Mouse (Mus musculus): Measurements from ENCODE around the gene Atp5d. TPM values are rescaled to one million over a fixed set of nuclear protein-coding genes. Genes with fewer than 3 reads are reported as not detected.

The Atp5d gene
- polyA plus RNA-seq, 1 experiment from 2014 or later: 612 TPM

DNA sequence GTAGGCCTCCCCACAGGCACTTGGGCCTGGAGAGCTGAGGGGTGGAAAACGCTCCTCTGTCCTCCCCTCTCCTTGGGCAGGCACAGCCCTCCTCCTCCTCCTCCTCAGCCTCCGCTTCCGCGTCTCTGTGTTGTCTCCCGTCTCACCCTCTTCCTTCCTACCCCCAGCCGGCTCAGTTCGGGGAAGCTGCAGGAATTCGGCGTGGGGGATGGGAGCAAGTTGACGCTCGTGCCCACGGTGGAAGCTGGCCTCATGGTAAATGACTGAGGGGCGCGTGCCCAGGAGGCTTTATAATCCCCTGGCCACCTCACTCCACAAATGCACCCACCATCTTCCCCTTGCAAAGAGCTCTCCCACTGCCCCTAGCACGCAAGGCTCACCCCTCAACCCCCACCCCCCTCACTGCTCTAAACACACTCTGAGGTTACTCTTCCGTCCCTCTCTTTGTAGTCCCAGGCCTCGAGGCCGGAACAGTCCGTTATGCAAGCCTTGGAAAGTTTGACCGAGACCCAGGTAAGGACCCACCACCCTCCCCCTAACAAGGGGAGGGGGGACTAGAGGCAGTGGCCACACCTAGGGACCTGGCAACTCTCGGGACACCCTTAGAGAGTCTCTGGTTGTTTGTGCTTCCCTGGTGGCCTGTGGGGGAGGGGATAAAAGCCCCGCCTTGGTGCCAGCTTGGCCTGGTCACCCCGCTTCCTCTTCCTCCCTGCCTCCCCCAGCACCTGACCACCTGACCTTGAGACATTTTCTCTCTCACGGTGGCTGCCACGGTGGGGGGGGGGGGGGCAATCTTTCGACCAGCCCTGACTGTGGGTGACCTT, 13.0 kb downstream of the Atp5d start:
- WGBS: under 1% methylated on average over 26 of the region's 26 CpGs
- peak overlapping the region; percentile 97 for H3K9ac ChIP-seq
- peaks cover 60% of the 10 kb centered on the region for H3K36me3 ChIP-seq
- peak overlapping the region; percentile 100 for H3K27ac ChIP-seq
- peak overlapping the region; percentile 89 for H3K4me3 ChIP-seq (replicated peaks)
- H3K9me3 ChIP-seq (replicated peaks): no peaks in the 10 kb centered on the region
- no peak for ATAC-seq (replicated peaks; ENCODE audit: low FRiP score)
- peak overlapping the region; percentile 77 for H3K4me2 ChIP-seq
- H3K27me3 ChIP-seq: no peaks in the 10 kb centered on the region
- peaks cover 67% of the 10 kb centered on the region for H3K4me1 ChIP-seq

DNA sequence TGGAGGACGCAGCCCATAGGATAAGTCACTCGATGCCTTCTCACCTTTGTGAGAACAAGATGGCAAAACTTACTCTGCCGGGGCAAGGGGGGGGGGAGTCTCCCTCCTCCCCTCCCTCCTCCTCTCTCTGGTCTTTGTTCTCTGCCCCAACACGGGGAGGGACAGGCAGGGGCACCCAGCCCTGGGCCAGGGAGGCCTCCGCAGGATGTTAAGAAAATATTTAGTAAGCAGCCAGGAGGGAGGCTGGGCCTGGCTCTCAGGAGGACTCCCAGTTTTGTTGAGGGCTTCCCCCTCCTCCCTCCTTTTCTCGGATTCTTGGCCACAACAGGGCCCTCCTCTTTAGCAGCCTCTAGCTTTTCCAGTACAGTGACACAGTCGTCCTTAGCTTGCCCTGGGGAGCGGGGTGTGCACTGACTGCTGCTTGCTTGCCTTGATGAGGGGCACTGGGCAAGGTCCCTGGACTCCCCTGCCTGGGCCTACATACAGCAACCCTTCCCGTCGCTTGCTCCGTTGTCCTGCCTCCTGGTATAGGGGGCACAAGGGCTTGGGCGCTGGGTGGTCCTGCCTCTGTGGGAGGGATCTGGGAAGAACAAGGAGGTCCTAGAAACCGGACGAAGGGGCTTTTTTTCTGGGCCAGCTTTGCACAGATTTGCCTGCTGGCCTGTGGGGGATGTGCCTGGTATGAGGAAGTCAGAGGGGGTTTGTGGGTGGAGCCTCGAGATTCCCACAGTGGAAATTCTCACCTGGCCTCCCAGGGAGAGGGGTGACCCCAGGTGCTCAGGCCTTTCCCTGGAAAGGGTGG, 13.8 kb downstream of the Atp5d start:
- WGBS: 3% methylated on average over 15 of the region's 15 CpGs
- ATAC-seq (replicated peaks; ENCODE audit: low FRiP score): no peak
- H3K9ac ChIP-seq: peak overlapping the region; percentile 97
- H3K27ac ChIP-seq: peak overlapping the region; percentile 100
- H3K36me3 ChIP-seq: peaks cover 62% of the 10 kb centered on the region
- H3K9me3 ChIP-seq (replicated peaks): no peaks in the 10 kb centered on the region
- peak overlapping the region; percentile 89 for H3K4me3 ChIP-seq (replicated peaks)
- no peaks in the 10 kb centered on the region for H3K27me3 ChIP-seq
- H3K4me2 ChIP-seq: peak overlapping the region; percentile 77
- H3K4me1 ChIP-seq: peaks cover 67% of the 10 kb centered on the region

DNA sequence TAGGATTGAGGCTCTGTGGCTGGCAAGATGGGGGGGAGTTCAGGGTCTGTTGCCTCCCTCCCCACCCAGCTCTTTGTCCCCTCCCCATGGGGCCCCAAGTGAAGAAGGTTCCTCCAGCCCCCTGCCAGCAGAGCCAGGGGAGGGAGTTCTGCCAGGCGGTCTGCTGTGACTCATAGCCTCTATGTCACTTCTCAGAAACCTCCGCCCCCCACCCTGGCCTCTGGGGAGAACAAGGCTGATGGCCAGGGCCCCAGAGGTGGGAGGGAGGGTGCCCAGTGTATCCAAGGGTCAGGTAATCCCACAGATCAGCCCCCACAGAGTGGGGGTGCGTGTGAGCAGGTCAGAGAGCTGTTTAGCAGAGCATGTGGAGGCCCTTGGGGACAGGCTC, 14.4 kb downstream of the Atp5d start:
- ATAC-seq (replicated peaks; ENCODE audit: low FRiP score): no peak
- Histone ChIP-seq H3K4me1 (peaks cover 66% of the 10 kb centered on the region), H3K4me2 (peak overlapping the region; percentile 77), H3K4me3 (replicated peaks) (peak overlapping the region; percentile 89), H3K9ac (peak overlapping the region; percentile 97), H3K27me3 (no peaks in the 10 kb centered on the region), H3K27ac (peak overlapping the region; percentile 100), H3K9me3 (replicated peaks) (no peaks in the 10 kb centered on the region), H3K36me3 (peaks cover 66% of the 10 kb centered on the region)
- 15% methylated on average over 3 of the region's 3 CpGs for WGBS

DNA sequence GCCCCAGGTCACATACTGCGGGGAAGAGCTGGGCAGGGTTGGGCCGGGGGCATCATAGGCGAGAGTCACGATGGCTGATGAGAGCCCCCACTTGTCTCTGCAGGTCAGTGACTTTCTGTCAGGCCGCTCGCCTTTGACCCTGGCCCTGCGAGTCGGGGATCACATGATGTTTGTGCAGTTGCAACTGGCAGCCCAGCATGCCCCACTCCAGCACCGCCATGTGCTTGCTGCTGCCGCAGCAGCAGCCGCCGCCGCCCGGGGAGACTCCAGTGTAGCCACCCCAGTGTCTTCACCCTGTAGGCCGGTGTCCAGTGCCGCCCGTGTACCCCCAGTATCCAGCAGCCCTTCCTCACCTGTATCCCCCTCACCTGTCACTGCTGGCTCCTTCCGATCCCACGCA, 15.3 kb downstream of the Atp5d start:
- ATAC-seq (replicated peaks; ENCODE audit: low FRiP score): no peak
- Histone ChIP-seq H3K9me3 (replicated peaks) (no peaks in the 10 kb centered on the region), H3K9ac (peak overlapping the region; percentile 97), H3K4me2 (peak overlapping the region; percentile 77), H3K27ac (peak overlapping the region; percentile 100), H3K4me1 (peaks cover 72% of the 10 kb centered on the region), H3K4me3 (replicated peaks) (peak overlapping the region; percentile 89), H3K27me3 (no peaks in the 10 kb centered on the region), H3K36me3 (peaks cover 66% of the 10 kb centered on the region)
- 68% methylated on average over 19 of the region's 19 CpGs for WGBS

DNA sequence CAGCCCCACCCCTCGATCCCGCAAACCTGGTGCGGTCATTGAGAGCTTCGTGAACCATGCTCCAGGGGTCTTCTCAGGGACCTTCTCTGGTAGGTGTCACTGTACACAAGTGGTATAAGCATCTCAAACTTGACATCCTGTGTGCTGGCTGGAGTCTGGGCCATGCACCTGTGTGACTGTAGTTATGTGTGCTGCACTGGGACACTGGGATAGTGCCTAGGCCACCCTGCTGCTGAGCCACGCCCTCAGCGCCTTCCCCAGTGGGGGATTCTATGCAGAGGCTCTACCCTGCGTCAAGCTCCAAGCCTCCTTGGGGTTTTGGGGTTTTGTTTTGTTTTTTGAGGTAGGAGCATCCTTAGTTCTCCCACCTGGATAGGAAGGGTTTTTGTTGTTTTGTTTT, 16.0 kb downstream of the Atp5d start:
- H3K9ac ChIP-seq: 0 out of 2 replicates have a peak overlapping the region, but pooled peaks have one; percentile 97
- H3K4me3 ChIP-seq (replicated peaks): no peak overlapping the region; the same call in 1 of the 2 replicates
- H3K27me3 ChIP-seq: no peaks in the 10 kb centered on the region
- peak overlapping the region; percentile 77; the same call in 1 of the 2 replicates for H3K4me2 ChIP-seq
- H3K36me3 ChIP-seq: peaks cover 66% of the 10 kb centered on the region
- no peaks in the 10 kb centered on the region for H3K9me3 ChIP-seq (replicated peaks)
- peak overlapping the region; percentile 100 for H3K27ac ChIP-seq
- peaks cover 79% of the 10 kb centered on the region for H3K4me1 ChIP-seq
- 82% methylated on average over 7 of the region's 7 CpGs for WGBS
- ATAC-seq (replicated peaks; ENCODE audit: low FRiP score): no peak

DNA sequence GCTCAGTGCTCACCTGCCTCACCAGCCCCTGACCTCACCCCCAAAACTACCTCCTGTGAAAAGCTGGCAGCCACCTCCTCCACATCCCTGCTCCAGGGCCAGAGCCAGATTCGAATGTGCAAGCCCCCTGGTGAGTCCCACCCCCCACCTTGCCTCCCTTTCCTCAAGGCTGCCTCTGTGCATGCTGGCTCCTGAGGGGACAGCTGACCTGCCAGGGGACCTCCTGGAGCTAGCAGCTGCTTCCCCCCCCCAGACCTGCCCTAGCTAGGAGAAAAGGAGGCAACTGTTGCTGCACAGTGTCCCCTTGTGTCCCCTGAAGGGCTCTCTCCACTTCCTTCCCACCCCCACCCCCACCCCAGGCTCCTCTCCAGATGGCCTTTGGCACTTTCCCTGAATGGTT, 16.8 kb downstream of the Atp5d start:
- peak overlapping the region; percentile 100 for H3K27ac ChIP-seq
- H3K4me3 ChIP-seq (replicated peaks): peak overlapping the region; percentile 5; the same call in 1 of the 2 replicates
- no peak overlapping the region for H3K4me2 ChIP-seq
- H3K9me3 ChIP-seq (replicated peaks): no peaks in the 10 kb centered on the region
- ATAC-seq (replicated peaks; ENCODE audit: low FRiP score): no peak
- peaks cover 66% of the 10 kb centered on the region for H3K36me3 ChIP-seq
- H3K4me1 ChIP-seq: peaks cover 85% of the 10 kb centered on the region
- no peak overlapping the region for H3K9ac ChIP-seq
- 50% methylated on average over 1 of the region's 1 CpGs for WGBS
- no peaks in the 10 kb centered on the region for H3K27me3 ChIP-seq

DNA sequence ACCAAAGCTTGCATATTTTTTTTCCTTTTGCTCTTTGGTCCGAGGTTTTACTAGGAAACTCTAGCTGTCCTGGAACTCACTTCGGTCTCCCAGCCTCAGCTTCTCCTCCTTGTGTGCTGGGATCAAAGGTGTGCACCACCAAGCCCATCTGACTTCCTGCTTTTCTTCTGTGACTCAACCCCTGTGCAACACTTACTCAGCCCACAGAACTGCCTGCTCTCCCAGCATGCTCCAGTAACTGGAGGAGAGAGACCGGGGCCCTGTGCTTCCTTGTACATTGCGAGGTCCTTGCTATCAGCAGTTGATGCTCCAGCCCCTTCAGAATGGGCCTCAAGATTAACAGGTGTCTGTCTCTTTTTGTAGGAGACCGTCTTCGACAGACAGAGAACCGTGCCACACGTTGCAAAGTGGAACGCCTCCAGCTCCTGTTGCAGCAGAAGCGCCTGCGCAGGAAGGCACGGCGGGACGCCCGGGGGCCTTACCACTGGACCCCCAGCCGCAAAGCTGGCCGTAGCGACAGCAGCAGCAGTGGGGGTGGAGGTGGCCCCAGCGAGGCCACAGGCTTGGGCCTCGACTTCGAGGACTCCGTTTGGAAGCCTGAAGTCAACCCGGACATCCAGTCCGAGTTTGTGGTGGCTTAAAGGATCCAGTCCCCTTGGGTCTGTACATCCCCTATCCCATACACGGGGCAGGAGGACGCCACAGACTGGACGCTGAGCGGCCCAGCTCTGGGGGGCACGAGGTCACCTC, 17.7 kb downstream of the Atp5d start:
- 0 out of 2 replicates have a peak overlapping the region, but pooled peaks have one; percentile 14 for H3K9ac ChIP-seq
- peak overlapping the region; percentile 17; the same call in 1 of the 2 replicates for H3K4me2 ChIP-seq
- H3K27ac ChIP-seq: peak overlapping the region; percentile 100
- no peak overlapping the region for H3K4me3 ChIP-seq (replicated peaks)
- H3K9me3 ChIP-seq (replicated peaks): no peaks in the 10 kb centered on the region
- peaks cover 65% of the 10 kb centered on the region for H3K36me3 ChIP-seq
- H3K27me3 ChIP-seq: no peaks in the 10 kb centered on the region
- 75% methylated on average over 29 of the region's 29 CpGs for WGBS
- H3K4me1 ChIP-seq: peaks cover 94% of the 10 kb centered on the region
- no peak for ATAC-seq (replicated peaks; ENCODE audit: low FRiP score)

DNA sequence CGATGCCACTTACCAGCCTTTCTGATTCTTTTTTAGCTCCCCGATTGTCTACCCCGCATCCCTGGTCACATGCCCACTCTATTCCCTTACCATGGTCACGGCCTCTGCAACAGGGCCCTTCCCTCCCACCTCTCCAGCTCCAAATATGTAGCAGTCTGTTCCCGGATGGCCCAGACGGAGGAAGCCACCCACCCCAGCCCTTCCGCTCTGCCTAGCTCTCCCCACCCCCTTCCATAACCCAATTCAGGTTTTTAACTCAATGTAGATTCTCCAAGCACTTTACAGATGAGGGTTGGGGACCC, 18.3 kb downstream of the Atp5d start:
- 52% methylated on average over 7 of the region's 7 CpGs for WGBS
- 0 out of 2 replicates have a peak overlapping the region, but pooled peaks have one; percentile 14 for H3K9ac ChIP-seq
- H3K4me1 ChIP-seq: peaks cover 96% of the 10 kb centered on the region
- peaks cover 60% of the 10 kb centered on the region for H3K36me3 ChIP-seq
- ATAC-seq (replicated peaks; ENCODE audit: low FRiP score): no peak
- no peaks in the 10 kb centered on the region for H3K9me3 ChIP-seq (replicated peaks)
- H3K4me2 ChIP-seq: peak overlapping the region; percentile 17; the same call in 1 of the 2 replicates
- no peaks in the 10 kb centered on the region for H3K27me3 ChIP-seq
- no peak overlapping the region for H3K4me3 ChIP-seq (replicated peaks)
- peak overlapping the region; percentile 100 for H3K27ac ChIP-seq

DNA sequence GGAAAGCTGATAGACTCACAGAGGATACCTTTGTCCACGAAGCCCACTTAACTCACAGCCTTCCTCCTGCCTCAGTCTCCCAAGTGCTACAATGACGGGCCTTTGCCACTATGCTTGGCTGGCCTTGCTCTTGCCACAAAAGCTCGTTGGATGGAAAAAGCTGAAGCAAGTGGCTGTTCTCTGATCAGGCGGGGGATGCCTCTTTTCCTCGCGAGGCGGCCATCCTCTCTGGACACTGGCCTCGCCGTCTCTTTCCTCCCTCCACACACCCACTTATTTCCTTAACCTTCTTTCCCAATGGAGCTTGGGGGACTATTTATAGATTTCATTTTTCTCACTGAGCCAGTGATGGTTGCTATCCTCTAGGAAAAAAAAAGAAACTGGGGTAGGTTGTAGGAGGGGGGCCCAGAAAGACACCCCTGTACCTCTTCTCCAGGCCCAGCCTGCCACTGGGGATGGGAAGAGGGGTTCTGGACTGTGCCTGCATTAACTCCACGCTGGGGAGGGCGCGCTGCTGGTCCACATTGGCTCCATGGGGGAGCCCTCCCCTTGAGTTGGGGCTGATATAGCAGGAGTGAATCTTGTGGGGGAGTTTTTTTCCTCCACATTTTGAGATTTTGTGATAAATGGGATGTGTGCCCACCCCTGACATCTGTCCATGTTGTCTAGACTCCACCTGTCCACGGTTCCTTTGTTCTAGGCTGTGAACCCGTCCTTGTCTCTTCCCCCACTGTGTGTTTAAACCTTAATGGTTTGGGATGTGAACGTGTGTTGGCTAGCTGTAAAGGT, 18.9 kb downstream of the Atp5d start:
- H3K4me2 ChIP-seq: peak overlapping the region; percentile 15; the same call in 1 of the 2 replicates
- H3K4me3 ChIP-seq (replicated peaks): no peak overlapping the region
- peaks cover 54% of the 10 kb centered on the region for H3K36me3 ChIP-seq
- H3K27ac ChIP-seq: peak overlapping the region; percentile 100
- 54% methylated on average over 15 of the region's 15 CpGs for WGBS
- no peaks in the 10 kb centered on the region for H3K27me3 ChIP-seq
- no peaks in the 10 kb centered on the region for H3K9me3 ChIP-seq (replicated peaks)
- peaks cover 96% of the 10 kb centered on the region for H3K4me1 ChIP-seq
- peak overlapping the region; percentile 14; the same call in 1 of the 2 replicates for H3K9ac ChIP-seq
- ATAC-seq (replicated peaks; ENCODE audit: low FRiP score): no peak

DNA sequence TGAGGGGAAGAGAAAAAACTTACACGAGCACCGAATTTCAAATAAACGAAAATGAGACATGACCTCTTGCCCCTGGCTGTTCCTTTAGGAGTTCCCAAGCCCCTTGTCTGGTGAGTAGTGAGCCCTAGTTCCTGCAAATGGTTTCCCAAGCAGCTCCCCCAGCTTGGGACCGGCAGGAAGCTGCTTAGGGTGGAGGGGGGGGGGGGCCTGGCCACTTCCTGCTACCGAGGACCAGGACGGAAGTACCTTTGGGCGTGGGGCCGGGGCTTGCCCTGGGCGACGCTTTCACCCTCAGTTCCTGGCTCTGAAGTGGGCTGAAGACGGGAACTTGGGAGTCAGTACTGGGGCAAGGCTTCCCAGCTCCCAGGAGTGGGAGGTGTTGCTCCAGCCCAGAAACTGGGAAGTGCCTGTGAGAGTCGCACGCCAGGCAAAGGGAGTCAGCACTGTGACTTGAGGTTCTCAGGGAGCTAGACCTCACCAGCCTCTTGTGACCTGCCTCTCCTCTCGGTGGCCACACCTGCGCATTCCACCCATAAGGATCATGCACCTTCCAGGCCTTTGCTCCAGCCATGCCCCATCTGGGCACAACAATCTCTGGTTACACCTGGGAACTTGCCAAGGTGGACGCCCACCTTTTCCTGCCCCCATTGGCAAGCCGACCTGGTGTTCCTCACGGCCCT, 20.0 kb downstream of the Atp5d start:
- peaks cover 43% of the 10 kb centered on the region for H3K36me3 ChIP-seq
- H3K9ac ChIP-seq: no peak overlapping the region
- no peaks in the 10 kb centered on the region for H3K27me3 ChIP-seq
- no peaks in the 10 kb centered on the region for H3K9me3 ChIP-seq (replicated peaks)
- peak overlapping the region; percentile 80 for H3K4me2 ChIP-seq
- peak overlapping the region; percentile 100 for H3K27ac ChIP-seq
- H3K4me3 ChIP-seq (replicated peaks): peak overlapping the region; percentile 43; the same call in 1 of the 2 replicates
- peaks cover 96% of the 10 kb centered on the region for H3K4me1 ChIP-seq
- WGBS: 9% methylated on average over 18 of the region's 18 CpGs
- no peak for ATAC-seq (replicated peaks; ENCODE audit: low FRiP score)

Measured in kidney, embryonic 15.5 days (tissue).